Mouse (Mus musculus): ENCODE data around the gene Zfp37.
"Not testable (repeated sequence)": the region's sequence is repeated elsewhere in the genome, so short reads cannot be mapped to it uniquely, and the experiment has no call there.

Zfp37 gene

GRCm38 (mm10) chr4:62230769-62231168, at the start of gene Zfp37:
Gene Zfp37, minus strand, starts transcription at chr4:62231047.
- DNase-seq = no peak

DNA sequence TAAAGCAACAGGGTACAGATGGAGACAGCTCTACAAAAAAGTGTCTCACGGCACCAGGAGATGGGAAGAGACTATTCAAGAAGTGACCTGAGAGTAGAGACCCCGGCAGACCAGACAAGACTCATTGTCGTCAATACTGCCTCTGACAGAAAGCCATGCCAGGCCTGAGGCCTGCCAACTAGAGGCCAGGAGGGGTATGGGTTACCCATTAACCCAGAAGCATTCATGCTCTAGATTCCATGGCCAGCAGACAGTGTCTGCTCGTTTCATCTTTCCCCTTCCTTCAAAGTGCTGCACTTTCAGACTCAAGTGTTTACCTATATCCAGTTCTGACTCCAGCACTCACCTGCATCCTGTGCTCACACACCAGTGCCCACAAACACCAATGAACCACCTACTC, 47.2 kb upstream of the Zfp37 start:
- no peak for DNase-seq

DNA sequence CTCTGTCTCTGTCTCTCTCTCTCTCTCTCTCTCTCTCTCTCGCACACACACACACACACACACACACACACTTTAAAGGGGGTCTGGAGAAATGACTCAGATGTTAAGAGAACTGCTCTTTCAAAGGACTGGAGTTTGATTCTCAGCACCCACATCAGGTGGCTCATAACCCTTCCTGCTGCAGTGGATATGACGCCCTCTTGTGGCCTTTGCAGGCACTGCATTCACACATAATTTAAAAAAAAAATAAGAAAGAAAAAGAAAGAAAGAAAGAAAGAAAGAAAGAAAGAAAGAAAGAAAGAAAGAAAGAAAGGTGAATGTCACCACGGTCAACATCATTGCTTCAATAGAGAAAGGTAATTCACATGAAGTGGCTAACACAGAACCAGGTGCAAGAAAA, 46.4 kb upstream of the Zfp37 start:
- DNase-seq = no peak

- no peak for DNase-seq
Observed at GRCm38 (mm10) chr4:62276642-62277041, 45.8 kb upstream of the Zfp37 start.

DNA sequence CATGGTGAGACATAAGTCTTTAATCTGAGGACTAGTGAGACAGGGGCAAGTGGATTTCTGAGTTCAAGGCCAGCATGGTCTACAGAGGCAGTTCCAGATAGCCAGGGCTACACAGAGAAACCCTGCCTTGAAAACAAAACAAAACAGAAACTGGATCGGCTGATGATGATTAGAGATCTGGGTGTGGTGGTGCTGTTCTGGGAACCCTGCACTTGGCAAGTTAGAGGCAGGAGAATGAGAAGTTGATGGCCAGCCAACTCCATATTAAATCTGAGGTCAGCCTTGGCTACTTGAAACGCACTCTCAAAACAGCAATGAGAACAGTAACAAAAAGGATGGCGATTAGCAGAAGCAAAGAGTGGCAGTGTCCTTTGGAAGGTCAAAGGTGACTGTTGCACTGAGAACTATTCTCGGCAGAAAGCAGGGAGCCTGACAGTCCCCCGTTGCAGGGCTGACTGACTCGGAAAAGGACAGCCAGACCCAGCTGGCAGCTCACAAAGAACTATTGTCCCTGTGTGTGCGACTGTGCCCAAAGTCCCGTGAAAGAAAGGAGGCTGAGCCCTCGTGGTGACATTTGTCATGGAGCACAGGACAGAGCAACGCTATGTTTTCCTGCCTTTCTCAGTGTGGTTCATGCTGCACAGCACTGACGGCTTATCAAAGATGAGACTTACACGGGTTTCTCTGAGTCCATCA, 44.1 kb upstream of the Zfp37 start:
- DNase-seq = no peak

- DNase-seq = no peak
Observed at GRCm38 (mm10) chr4:62273916-62274315, 43.1 kb upstream of the Zfp37 start.

DNA sequence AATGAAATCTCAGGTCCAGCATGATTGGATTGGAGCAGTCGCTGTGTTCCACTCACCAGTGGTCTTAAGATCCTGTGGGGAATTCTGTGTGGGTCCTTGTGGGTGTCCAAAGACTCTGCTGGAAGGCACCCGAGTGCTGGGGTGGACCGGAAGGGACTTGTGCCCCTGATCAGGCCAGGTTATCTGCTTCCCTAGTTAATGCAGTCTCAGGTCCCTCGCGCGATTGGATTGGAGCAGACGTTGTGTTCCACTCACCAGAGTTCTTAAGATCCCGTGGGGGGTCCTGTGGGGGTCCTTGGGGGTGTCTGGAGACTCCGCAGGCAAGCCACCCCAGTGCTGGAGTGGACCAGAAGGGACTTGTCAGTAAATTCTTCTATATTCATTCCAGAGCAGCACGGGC, 41.8 kb upstream of the Zfp37 start:
- DNase-seq = no peak

DNA sequence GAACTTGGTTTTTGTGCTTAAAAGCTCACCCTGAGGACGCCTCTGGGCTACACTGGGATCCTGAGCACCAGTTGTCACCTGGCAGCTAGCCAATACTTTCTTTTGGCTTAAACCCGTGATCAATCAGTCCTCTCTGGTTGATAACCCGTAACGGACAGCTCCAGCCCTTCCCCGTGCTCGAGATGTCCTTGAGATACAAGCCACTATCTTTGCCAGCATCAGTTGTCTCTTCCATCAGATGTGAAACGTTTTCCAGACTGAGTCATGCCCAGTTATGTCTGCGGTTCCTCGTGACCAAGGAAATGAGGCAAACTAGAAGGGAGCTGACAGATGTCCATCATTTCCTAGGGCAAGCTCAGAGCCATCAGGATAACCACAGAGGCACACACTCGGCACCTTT, 36.3 kb upstream of the Zfp37 start:
- DNase-seq = no peak

- not testable (repeated sequence) for DNase-seq
Observed at GRCm38 (mm10) chr4:62266016-62266415, 35.2 kb upstream of the Zfp37 start.

- DNase-seq = no peak
Observed at GRCm38 (mm10) chr4:62265154-62265836, 34.4 kb upstream of the Zfp37 start.

DNA sequence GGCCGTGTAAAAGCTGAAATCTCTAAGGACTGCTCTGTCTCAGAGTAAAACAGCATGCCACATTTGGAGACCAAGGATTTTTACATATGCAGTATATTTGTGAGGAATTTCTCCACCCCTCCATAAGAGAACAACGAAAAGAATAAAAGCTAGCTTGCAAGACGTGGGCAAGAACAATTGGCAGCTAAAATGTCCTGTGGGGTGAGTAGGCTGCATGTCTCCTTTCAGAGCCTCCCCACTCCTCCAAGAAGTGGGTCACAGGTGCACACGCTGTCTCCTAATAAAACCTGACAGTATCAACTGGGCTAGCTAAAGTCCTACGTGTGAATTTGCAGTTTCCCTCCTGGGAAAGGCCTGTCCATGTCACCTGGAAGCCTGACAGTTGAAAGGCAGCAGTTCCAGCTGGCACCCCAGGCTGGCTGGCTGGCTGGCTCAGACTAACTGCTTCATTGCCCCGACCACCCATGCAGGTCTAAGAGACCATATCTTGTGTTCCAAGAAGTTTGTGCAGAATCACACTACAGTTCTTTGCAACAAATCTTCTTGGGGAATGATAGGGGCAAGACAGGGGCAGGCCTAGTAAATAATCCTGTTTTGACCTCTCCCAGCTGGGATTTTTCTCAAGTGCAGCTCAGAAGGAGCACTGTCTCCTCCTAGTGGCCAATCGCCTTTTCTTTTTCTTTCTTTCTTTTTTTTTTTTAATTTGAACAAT, 32.4 kb upstream of the Zfp37 start:
- DNase-seq = peak in 1 of 2 experiments; percentile 8

DNA sequence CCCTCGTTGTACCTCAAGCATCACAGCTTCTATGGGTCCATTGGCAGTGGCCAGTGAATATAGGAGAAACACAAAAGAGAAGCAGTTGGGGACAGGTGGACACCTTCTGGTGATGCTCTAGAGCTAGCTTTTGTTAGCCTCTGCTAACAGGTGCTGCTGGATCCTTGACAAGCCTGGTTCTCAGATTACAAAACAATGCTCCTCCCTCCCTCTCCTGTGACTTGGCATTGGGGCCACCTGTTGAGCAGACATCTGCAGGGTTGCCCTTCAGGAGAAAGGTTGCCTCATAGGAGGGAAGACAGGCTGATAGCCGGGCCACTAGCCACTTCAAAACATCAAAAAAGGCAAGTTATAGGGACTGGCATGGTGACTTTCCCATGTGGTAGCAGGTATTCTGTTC, 31.4 kb upstream of the Zfp37 start, which contains the start of gene Slc31a2:
Gene Slc31a2 (plus strand): TSS at position 287 of the 400 bp plus-strand sequence.
- DNase-seq = no peak

- DNase-seq = no peak
Observed at GRCm38 (mm10) chr4:62256931-62257330, 26.1 kb upstream of the Zfp37 start.

DNA sequence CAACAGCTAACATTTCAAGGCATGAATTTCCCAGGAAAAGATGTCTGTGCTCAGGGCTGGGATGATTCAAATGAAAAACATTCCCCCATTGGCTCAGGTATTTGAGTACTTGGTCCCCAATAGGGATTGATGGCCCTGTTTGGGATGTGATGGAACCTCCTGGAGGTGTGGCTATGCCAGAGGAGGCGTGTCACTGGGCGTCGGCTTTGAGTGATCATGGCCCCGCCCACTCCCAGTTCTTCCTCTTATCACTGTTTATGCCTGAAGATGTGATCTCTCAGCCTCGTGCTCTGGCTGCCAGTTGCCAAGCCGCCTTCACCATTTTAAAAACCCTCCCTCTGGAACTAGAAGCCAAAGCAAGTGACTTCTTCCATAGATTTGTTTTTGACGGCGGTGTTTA, 23.7 kb upstream of the Zfp37 start:
- no peak for DNase-seq

GRCm38 (mm10) chr4:62251776-62252175, 20.9 kb upstream of the Zfp37 start:
- DNase-seq = no peak

DNA sequence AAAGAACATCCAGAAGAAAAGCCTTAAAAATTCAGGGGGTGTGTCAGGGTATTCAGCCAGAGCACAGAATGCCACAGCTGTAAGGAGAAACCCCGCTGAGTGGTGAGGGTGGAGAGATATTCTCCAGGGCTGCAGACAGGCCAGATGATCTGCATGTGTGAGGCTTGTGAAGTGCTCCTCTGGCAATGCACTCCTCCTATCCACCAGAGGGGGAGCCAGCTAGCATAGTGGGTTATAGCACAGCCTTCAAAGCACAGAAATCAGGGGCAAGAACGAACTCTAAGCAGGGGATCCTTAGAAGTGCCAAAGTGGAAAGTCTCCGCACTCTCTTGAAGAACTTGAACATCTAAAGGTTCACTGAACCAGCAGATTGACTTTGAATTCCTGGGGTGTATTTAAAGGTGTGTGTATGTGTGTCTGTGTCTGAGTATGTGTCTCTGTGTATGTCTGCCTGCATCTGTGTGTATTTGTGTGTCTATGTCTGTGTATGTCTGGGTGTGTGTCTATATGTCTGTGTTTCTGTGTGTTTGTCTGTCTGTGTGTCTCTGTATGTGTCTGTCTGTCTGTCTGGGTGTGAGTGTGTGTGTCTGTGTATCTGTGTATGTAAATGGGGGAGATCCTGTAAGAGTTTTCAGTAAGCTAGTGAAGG, 20.2 kb upstream of the Zfp37 start:
- DNase-seq = no peak

- DNase-seq = no peak
Observed at GRCm38 (mm10) chr4:62248328-62248727, 17.5 kb upstream of the Zfp37 start.

- no peak for DNase-seq
Observed at GRCm38 (mm10) chr4:62240586-62240985, 9.7 kb upstream of the Zfp37 start.

DNA sequence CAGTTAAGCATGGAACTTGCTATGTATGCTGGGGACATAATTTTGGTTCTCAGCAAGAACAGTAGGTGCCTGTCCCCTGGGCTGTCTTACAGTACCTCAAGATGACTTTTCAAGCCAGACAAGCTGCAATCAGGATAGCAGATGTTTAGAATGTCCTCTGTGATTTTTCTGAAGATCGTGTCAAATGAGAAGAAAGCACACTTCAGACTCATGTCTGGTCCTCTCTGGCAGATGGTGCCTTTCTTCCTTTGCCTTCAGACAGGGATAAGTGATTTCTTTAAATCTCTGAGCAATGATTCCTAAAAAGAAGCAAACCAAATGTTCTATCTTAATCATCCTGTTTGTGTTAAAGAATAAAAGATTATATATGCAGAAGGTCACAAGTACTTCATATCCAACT, 694 bp downstream of the Zfp37 start:
- DNase-seq = no peak

GRCm38 (mm10) chr4:62229448-62229847, 1.4 kb downstream of the Zfp37 start:
- peak; percentile 25 to 33 for DNase-seq

DNA sequence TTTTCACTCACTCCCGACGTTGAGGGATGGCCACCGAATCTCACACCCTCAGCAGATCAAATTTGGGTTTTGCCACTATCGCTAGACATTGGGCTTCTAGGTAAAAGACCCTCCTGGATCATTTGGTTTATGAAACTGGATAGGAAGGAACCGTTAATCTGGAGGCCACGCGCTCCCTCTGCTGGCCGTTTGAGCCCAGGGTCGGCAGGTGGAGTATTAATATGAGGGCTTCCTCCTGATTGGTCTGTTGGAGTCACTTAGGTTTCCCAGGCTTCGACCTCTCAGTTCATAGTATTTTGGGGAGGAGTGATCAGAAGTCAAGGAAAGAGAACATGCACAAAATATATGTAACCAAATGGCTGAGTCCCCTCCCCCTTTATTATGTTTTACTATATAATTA, 2.5 kb downstream of the Zfp37 start:
- peak; percentile 50 to 55 for DNase-seq

DNA sequence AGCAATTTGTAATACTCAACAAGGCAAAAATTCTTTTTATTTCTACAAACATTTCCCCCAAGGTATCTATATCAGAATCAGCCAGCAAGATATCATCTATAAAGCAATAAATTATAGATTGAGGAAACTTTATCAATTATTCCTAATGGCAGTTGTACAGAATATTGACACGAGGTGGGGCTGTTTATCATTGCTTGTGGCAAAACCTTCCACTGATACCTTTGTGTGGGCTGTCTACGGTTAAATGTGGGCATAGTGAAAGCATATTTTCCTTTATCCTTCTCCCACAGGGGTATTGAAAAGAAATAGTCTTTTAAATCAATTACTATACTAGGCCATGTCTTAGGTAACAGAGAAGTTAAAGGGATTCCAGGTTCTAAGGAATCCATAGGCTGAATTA, 17.4 kb downstream of the Zfp37 start:
- no peak for DNase-seq

- no peak for DNase-seq
Observed at GRCm38 (mm10) chr4:62210035-62210434, 20.8 kb downstream of the Zfp37 start.
